Mouse (Mus musculus): ENCODE results near the gene Zbed3.

Gene Zbed3

DNA sequence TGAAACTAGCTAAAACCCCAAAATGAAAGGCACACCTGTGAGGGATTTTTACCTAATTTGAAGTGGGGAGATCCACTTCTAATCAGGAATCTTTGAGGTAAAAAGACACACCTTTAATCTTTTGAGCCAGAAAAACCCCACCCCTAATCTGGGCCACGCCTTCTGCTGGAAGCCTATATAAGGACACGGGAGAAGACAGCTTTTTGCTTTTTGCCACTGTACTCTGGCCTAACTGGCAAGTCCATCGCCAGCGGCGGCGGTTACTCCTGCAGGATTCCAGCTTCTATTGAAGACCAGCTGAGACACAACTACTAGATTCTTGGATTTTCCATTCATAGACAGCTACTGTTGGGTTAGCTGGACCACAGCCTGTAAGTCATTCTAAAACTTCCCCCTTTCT, at the start of gene Zbed3:
Gene Zbed3, plus strand, starts transcription at position 213 of the 400 bp plus-strand sequence.
- DNase-seq = no peak

- no peak for DNase-seq
Measured at GRCm38 (mm10) chr13:95278426-95279025, 44.9 kb upstream of the Zbed3 start.

DNA sequence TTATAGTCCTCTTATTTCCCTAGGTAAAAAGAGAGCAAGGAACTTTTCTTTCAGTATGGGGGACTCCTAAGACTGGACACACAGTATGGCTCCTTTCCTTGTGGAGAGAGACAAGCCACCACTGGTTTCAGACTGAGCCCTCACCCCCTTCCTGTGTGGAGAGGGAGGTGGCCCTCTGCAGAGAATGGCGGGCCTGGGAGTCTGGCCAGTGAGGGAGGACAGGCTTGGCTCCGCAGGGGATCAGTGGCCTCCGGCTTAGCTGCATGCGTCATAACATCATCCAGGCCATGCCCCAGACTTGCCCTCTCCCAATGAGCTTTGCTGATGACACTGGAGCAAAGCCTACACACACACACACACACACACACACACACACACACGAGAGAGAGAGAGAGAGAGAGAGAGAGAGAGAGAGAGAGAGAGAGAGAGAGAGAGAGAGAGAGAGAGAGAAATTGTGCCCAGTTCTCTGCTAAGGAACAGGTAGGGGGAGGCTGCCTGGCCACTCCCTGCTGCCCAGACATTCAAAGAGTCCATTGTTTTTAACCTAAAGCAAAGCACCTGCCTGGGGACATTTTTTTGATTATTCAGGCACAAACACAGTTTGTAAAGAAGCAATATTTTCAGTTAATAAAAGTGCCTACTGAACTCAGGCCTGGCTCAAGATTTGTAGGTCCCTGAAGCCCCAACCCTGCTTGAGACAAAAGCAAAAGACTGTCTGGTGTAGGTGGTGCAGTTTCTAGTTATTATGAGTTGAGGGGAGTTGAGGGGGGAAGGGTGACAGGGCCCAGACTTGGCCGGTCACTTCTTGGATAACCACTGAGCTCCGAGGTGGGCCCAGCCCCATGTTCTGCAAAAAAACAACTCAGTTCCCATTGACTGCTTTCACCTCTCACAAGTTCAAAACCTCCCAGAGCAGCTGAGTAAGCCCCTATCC, 41.4 kb upstream of the Zbed3 start:
- DNase-seq = no peak

GRCm38 (mm10) chr13:95286989-95287388, 36.4 kb upstream of the Zbed3 start:
- DNase-seq = peak; percentile 19

- no peak for DNase-seq
Measured at GRCm38 (mm10) chr13:95288027-95288426, 35.4 kb upstream of the Zbed3 start.

- DNase-seq = no peak
Measured at GRCm38 (mm10) chr13:95291983-95292382, 31.4 kb upstream of the Zbed3 start.

- DNase-seq = no peak
Measured at GRCm38 (mm10) chr13:95299956-95300355, 23.5 kb upstream of the Zbed3 start.

GRCm38 (mm10) chr13:95306596-95306995, 16.8 kb upstream of the Zbed3 start:
- DNase-seq = no peak

- DNase-seq = no peak
Measured at GRCm38 (mm10) chr13:95307100-95307655, 16.2 kb upstream of the Zbed3 start.

DNA sequence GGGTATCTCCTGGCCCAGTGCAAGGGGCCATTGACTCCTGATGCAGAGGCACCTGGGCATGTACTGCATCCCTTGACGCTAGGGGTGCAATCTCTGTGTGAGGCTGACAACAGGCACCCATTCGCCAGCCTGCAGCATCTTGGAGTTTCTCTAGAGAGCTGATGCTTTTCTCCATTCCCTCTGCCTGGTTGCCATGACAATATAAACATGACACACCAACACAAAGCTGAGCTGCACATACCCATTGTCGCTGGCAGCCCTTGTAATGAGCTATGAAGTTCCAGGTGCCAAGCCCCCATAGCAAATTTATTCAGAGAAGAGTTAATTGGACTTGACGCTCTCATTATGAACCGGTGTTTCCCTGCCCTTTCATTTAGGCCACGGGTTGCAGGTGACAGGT, 11.4 kb upstream of the Zbed3 start:
- DNase-seq = no peak

GRCm38 (mm10) chr13:95319153-95319552, 4.3 kb upstream of the Zbed3 start:
- no peak for DNase-seq

DNA sequence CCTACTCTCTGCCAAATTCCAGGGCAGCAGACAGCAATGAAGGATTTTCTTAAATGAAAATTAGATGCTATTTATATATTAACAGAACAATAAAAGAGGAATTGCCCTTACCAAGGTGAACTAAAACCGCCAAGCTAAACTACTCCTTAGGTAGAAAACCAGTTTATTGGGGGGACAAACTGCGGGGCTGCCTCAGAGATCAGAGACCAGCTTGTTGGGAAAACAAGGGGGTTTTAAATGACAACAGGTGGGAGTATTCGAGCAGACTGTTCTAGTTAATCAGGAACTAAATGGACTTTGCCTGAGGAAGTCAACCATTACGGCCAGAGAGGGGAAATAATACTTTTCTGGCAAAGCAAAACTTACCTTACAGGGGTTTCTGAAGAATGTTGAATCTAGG, 3.0 kb upstream of the Zbed3 start:
- DNase-seq = no peak

DNA sequence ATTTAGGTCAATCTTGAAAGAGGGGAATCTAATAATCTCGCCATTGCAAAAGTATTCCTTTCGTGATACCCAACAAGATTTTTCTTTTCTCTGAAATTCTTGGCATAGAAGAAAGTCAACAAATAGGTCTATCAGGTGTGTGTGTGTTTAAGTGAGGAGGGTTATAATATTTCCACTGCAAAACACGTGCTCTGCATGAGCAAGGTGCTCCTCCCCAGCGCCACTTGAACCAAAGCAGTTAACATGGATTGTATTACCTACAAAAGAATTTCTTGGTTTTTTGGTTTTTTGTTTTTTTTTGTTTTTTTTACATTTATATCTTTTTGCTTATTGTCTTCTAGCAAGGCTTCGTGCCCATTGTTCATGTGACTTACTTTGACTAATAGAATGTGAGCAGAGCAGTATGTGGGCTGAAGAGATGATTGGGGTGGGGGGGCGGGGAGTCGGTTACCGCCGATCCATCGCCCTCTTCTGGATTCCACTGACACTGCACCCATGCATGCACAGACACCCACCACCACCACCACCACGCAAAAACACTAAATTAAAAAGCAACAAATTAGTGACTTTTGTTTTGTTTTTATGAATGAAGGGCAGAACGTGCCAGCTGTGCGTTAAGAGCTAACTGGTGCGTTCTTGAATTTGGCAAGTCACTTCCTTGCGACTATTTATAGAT, 676 bp downstream of the Zbed3 start:
- DNase-seq = peak; percentile 54

DNA sequence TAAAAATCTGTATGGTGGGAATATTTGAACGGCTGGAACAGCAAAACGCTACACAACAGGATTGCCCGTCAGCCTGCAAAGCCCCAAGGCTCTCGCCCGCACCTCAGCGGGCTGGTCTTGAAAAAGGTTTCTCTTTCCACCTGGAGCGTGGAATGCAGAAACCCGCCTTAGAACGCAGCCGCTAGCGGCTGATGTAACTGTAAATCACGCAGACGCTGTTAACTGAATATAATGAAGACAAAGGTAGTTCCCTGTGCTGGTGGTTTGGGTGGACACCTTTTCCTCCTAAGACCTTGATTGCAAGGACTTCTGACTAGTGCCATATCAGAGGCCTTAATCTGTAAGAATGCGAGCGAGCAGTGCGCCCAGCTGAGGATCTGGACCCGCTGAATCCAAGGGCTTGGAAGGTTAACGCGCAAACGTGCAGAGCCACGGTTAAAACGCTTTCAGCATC, 1.2 kb downstream of the Zbed3 start:
- peak; percentile 50 for DNase-seq

GRCm38 (mm10) chr13:95325080-95325906, 1.9 kb downstream of the Zbed3 start:
- peak; percentile 71 for DNase-seq

GRCm38 (mm10) chr13:95325907-95326550, 2.6 kb downstream of the Zbed3 start:
- no peak for DNase-seq

- DNase-seq = no peak
Measured at GRCm38 (mm10) chr13:95326611-95327344, 3.4 kb downstream of the Zbed3 start.

DNA sequence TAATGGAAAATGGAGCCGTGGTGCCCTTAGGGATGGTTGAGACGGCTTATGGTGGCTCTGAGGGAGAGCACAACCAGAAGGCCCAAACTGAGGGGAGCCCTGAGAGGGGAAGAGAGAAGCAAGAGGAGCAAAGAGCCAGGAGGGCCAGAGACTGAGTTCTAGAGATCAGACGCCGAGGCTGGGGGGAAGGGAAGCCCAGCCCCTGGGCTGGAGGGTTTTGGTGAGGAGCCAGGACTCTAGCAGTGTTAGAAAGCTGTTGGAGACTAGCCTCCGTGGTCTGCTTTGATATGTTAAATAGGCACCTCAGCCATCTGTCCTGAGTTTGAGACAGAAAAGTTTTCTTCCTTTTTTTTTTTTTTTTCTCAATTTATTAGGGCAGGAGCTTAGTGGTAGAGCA, 3.9 kb downstream of the Zbed3 start:
- DNase-seq = peak; percentile 58

DNA sequence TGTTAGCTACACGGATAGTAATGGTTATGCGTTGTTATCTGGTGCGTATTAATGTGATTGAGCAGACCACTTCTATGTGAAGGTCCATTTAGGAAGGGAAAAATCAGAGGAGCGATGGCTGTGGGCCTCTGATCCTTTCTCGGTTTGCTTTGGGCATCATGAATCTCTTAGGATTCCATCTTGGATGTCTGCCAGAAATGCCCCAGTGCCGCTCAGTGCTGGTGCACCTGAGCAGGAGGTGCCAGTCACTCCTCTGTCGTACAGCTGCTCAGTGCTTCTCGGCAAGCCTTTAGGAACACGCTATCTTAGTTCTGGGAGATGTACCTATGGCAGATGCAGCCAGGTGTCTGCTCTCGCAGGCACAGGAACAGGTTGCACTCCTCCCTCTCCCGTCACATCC, 5.4 kb downstream of the Zbed3 start:
- peak; percentile 34 for DNase-seq

- no peak for DNase-seq
Measured at GRCm38 (mm10) chr13:95330507-95330906, 7.1 kb downstream of the Zbed3 start.

All from cerebellum, adult 11-12 months (tissue).